Mouse (Mus musculus) forebrain, embryonic 10.5 days (tissue): Measurements from ENCODE around the gene Chaf1a. TPM values are rescaled to one million over a fixed set of nuclear protein-coding genes. Genes with fewer than 3 reads are reported as not detected.

Source experiments
- polyA plus RNA-seq: library from polyadenylated mRNA; unstranded; fragments of >200 nt; fragmentation: Nextera tagmentation; extraction: Ambion mirVana; gene quantifications from 2 replicates; pipeline ENCODE4 v1.2.1, GENCODE M21; 2016

Chaf1a gene
- polyA plus RNA-seq, 1 experiment from 2014 or later = 53.9 TPM

Other genes starting within 250 kb of the Chaf1a start
- 9.1 and 10.5 TPM in 2 replicates for gene Zfp119a, start 161.5 kb upstream of the Chaf1a start, polyA plus RNA-seq
- gene Zfp959, start 148.3 kb upstream of the Chaf1a start, polyA plus RNA-seq = 12.9 and 15.3 TPM in 2 replicates
- gene Zfp119b, start 90.9 kb upstream of the Chaf1a start, polyA plus RNA-seq = 6.4 and 6.6 TPM in 2 replicates
- 1.4 and 1.9 TPM in 2 replicates for gene Ebi3, start 87.8 kb upstream of the Chaf1a start, polyA plus RNA-seq
- 29.2 and 30.4 TPM in 2 replicates for gene Yju2, start 81.3 kb upstream of the Chaf1a start, polyA plus RNA-seq
- 42.1 and 50.3 TPM in 2 replicates for gene Shd, start 70.0 kb upstream of the Chaf1a start, polyA plus RNA-seq
- gene Fsd1, start 53.9 kb upstream of the Chaf1a start, polyA plus RNA-seq = 74.4 and 80.9 TPM in 2 replicates
- gene Stap2, start 34.9 kb upstream of the Chaf1a start, polyA plus RNA-seq = 5.6 and 7.4 TPM in 2 replicates
- gene Mpnd, start 34.7 kb upstream of the Chaf1a start, polyA plus RNA-seq = 105 and 114 TPM in 2 replicates
- 152 and 157 TPM in 2 replicates for gene Sh3gl1, start 3.8 kb upstream of the Chaf1a start, polyA plus RNA-seq
- 30.2 and 32.4 TPM in 2 replicates for gene Ubxn6, start 34.6 kb downstream of the Chaf1a start, polyA plus RNA-seq
- 188 and 200 TPM in 2 replicates for gene Hdgfl2, start 39.2 kb downstream of the Chaf1a start, polyA plus RNA-seq
- 0.05 and 0.09 TPM in 2 replicates for gene Plin4, start 69.4 kb downstream of the Chaf1a start, polyA plus RNA-seq
- gene Plin5, start 77.2 kb downstream of the Chaf1a start, polyA plus RNA-seq = 0.25 and 0.33 TPM in 2 replicates
- gene Lrg1, start 81.6 kb downstream of the Chaf1a start, polyA plus RNA-seq = not detected in 2 replicates
- 0.44 and 0.67 TPM in 2 replicates for gene Sema6b, start 99.9 kb downstream of the Chaf1a start, polyA plus RNA-seq
- 7.4 and 8.1 TPM in 2 replicates for gene Tnfaip8l1, start 122.0 kb downstream of the Chaf1a start, polyA plus RNA-seq
- 75.5 and 78.5 TPM in 2 replicates for gene Mydgf, start 143.5 kb downstream of the Chaf1a start, polyA plus RNA-seq
- gene Dpp9, start 178.5 kb downstream of the Chaf1a start, polyA plus RNA-seq = 49.7 and 51.2 TPM in 2 replicates
- gene Fem1a, start 216.4 kb downstream of the Chaf1a start, polyA plus RNA-seq = 11.5 and 13.2 TPM in 2 replicates
- gene Ticam1, start 236.3 kb downstream of the Chaf1a start, polyA plus RNA-seq = 2.4 and 2.6 TPM in 2 replicates